Mouse (Mus musculus) thymus, postnatal 4 days (tissue): ENCODE results near the gene Sema6c.
A peak's percentile ranks its signal among the peaks of the same experiment; 100 is the strongest.

ENCODE experiments used
- DNase-seq: peaks from one replicate; pipeline ENCODE4 v3.0.0; 2021

Gene Sema6c

GRCm38 (mm10) chr3:95142617-95143011 lies 17.6 kb upstream of the Sema6c start:
- peak; percentile 94 for DNase-seq

- no peak for DNase-seq
Observed at GRCm38 (mm10) chr3:95147924-95148323, 12.3 kb upstream of the Sema6c start.

- DNase-seq = peak; percentile 82
Observed at GRCm38 (mm10) chr3:95153874-95154273, 6.4 kb upstream of the Sema6c start.

GRCm38 (mm10) chr3:95159511-95159986 lies 708 bp upstream of the Sema6c start:
- DNase-seq = no peak

GRCm38 (mm10) chr3:95161041-95161551 lies 839 bp downstream of the Sema6c start:
- peak; percentile 42 for DNase-seq

- DNase-seq = no peak
Observed at GRCm38 (mm10) chr3:95161618-95162344, 1.5 kb downstream of the Sema6c start.

- no peak for DNase-seq
Observed at GRCm38 (mm10) chr3:95162345-95162628, 2.0 kb downstream of the Sema6c start.

GRCm38 (mm10) chr3:95163419-95164255 lies 3.4 kb downstream of the Sema6c start:
- no peak for DNase-seq

- no peak for DNase-seq
Observed at GRCm38 (mm10) chr3:95164256-95164550, 3.9 kb downstream of the Sema6c start.

- DNase-seq = no peak
Observed at GRCm38 (mm10) chr3:95164840-95165239, 4.6 kb downstream of the Sema6c start.

- no peak for DNase-seq
Observed at GRCm38 (mm10) chr3:95169996-95170395, 9.7 kb downstream of the Sema6c start.

- no peak for DNase-seq
Observed at GRCm38 (mm10) chr3:95171105-95171504, 10.8 kb downstream of the Sema6c start.

- peak; percentile 39 for DNase-seq
Observed at GRCm38 (mm10) chr3:95172526-95173255, 12.4 kb downstream of the Sema6c start.

GRCm38 (mm10) chr3:95173256-95173949 lies 13.1 kb downstream of the Sema6c start:
- DNase-seq = peak; percentile 38

- DNase-seq = peak; percentile 94
Observed at GRCm38 (mm10) chr3:95174011-95174592, 13.8 kb downstream of the Sema6c start.

- DNase-seq = no peak
Observed at GRCm38 (mm10) chr3:95176500-95176899, 16.2 kb downstream of the Sema6c start.

GRCm38 (mm10) chr3:95177583-95177982 lies 17.3 kb downstream of the Sema6c start:
- no peak for DNase-seq

GRCm38 (mm10) chr3:95178948-95179347 lies 18.7 kb downstream of the Sema6c start:
- DNase-seq = no peak

- no peak for DNase-seq
Observed at GRCm38 (mm10) chr3:95179890-95180289, 19.6 kb downstream of the Sema6c start.

- no peak for DNase-seq
Observed at GRCm38 (mm10) chr3:95181841-95182240, 21.6 kb downstream of the Sema6c start.

GRCm38 (mm10) chr3:95184796-95185577 lies 24.7 kb downstream of the Sema6c start:
- DNase-seq = no peak

- DNase-seq = no peak
Observed at GRCm38 (mm10) chr3:95186100-95186499, 25.8 kb downstream of the Sema6c start.
